ENCODE assay signal across 18 mouse cellular contexts in genomic region chr5:112212711-112213264, GRCm38 (mm10). TPM values are rescaled to one million over a fixed set of nuclear protein-coding genes. Genes with fewer than 3 reads are reported as not detected.
DNase-seq lines count a peak whose midpoint lies in the region; ATAC-seq lines count a peak whose summit lies in the region.
"Had no signal": no experiment of that assay in that cellular context is flagged by ENCODE, and none has a peak within 500 bp of the region (broad histone marks: within the 10 kb centered on the region; RNA-seq: fewer than 3 reads in every experiment).

No protein-coding gene starts in this region.

- H3K9me3 ChIP-seq in embryonic facial prominence, embryonic 10.5 days: no peaks in the 10 kb centered on the region
- H3K9me3 ChIP-seq in forebrain, embryonic 14.5 days (replicated peaks; ENCODE audit: control insufficient read depth, low read length): no peaks in the 10 kb centered on the region
- H3K9me3 ChIP-seq in hindbrain, embryonic 15.5 days: no peaks in the 10 kb centered on the region
- no peaks in the 10 kb centered on the region for H3K9me3 ChIP-seq in midbrain, embryonic 15.5 days
- H3K9me3 ChIP-seq: embryonic facial prominence, embryonic 12.5 days had no signal

- intact Hi-C loops in left cerebral cortex, postnatal 36 days (cut with DNase I): no loop called here

- 66% methylated on average over 6 of the region's 6 CpGs for WGBS in embryonic facial prominence, embryonic 10.5 days
- 56% methylated on average over 6 of the region's 6 CpGs for WGBS in forebrain, embryonic 14.5 days
- WGBS in hindbrain, embryonic 15.5 days: 48% methylated on average over 6 of the region's 6 CpGs
- WGBS in midbrain, embryonic 15.5 days: 43% methylated on average over 6 of the region's 6 CpGs

- DNase-seq in embryonic facial prominence, embryonic 10.5 days (ENCODE audit: low spot score): no peak
- DNase-seq in forebrain, embryonic 14.5 days (ENCODE audit: low spot score): peak; percentile 48
- no peak for DNase-seq in urinary bladder, postnatal 4 days (ENCODE audit: low spot score in 2 of 2)
- DNase-seq in left cerebral cortex, postnatal 36 days (ENCODE audit: low spot score in 2 of 2): no peak
- no peak for DNase-seq in gastrocnemius, adult 18-20 months (ENCODE audit: low spot score)
- DNase-seq: cerebellum, adult 11-12 months; gastrocnemius, adult 2 months; heart, adult 2 months; kidney, postnatal 10 days had no signal

- peaks cover 12% of the 10 kb centered on the region for H3K27me3 ChIP-seq in embryonic facial prominence, embryonic 10.5 days (replicated peaks; ENCODE audit: low read depth, poor library complexity, severe bottlenecking)
- no peaks in the 10 kb centered on the region for H3K27me3 ChIP-seq in forebrain, embryonic 14.5 days (replicated peaks; ENCODE audit: control insufficient read depth, insufficient read depth, low read length)
- no peaks in the 10 kb centered on the region for H3K27me3 ChIP-seq in hindbrain, embryonic 15.5 days
- H3K27me3 ChIP-seq in midbrain, embryonic 15.5 days (replicated peaks): no peaks in the 10 kb centered on the region

- no peaks in the 10 kb centered on the region for H3K36me3 ChIP-seq in embryonic facial prominence, embryonic 10.5 days (replicated peaks)
- no peaks in the 10 kb centered on the region; the same call in 1 of the 2 replicates for H3K36me3 ChIP-seq in forebrain, embryonic 14.5 days (ENCODE audit: control insufficient read depth, insufficient read depth, low read length)
- no peaks in the 10 kb centered on the region for H3K36me3 ChIP-seq in hindbrain, embryonic 15.5 days
- H3K36me3 ChIP-seq in midbrain, embryonic 15.5 days (replicated peaks): no peaks in the 10 kb centered on the region
- H3K36me3 ChIP-seq: embryonic facial prominence, embryonic 12.5 days had no signal

- ATAC-seq in forebrain, embryonic 14.5 days: 0 out of 2 replicates have a peak, but pooled peaks have one; percentile 1
- ATAC-seq in hindbrain, embryonic 15.5 days (ENCODE audit: low FRiP score, low read depth): no peak
- no peak for ATAC-seq in midbrain, embryonic 15.5 days (replicated peaks)

- H3K9ac ChIP-seq in forebrain, embryonic 14.5 days (ENCODE audit: low read length): peak overlapping the region; percentile 25; the same call in 1 of the 2 replicates
- no peak overlapping the region for H3K9ac ChIP-seq in hindbrain, embryonic 15.5 days
- no peak overlapping the region for H3K9ac ChIP-seq in midbrain, embryonic 15.5 days
- H3K9ac ChIP-seq: embryonic facial prominence, embryonic 12.5 days; lung, embryonic 14.5 days had no signal

- no peak overlapping the region for H3K4me3 ChIP-seq in embryonic facial prominence, embryonic 10.5 days
- H3K4me3 ChIP-seq in forebrain, embryonic 14.5 days (ENCODE audit: low read depth, low read length): no peak overlapping the region
- no peak overlapping the region for H3K4me3 ChIP-seq in hindbrain, embryonic 15.5 days
- H3K4me3 ChIP-seq in midbrain, embryonic 15.5 days: no peak overlapping the region
- H3K4me3 ChIP-seq: embryonic facial prominence, embryonic 12.5 days; gastrocnemius, adult 2 months; heart, adult 2 months; megakaryocyte, embryonic 14.5 days had no signal

- no peak overlapping the region; the same call in 1 of the 2 replicates for H3K4me2 ChIP-seq in forebrain, embryonic 14.5 days (ENCODE audit: low read length)
- H3K4me2 ChIP-seq in hindbrain, embryonic 15.5 days: peak overlapping the region; percentile 19; the same call in 1 of the 2 replicates
- H3K4me2 ChIP-seq in midbrain, embryonic 15.5 days: peak overlapping the region; percentile 23
- H3K4me2 ChIP-seq: embryonic facial prominence, embryonic 12.5 days; liver, embryonic 11.5 days; lung, embryonic 14.5 days had no signal

- peaks cover 64% of the 10 kb centered on the region for H3K4me1 ChIP-seq in embryonic facial prominence, embryonic 10.5 days
- H3K4me1 ChIP-seq in forebrain, embryonic 14.5 days (ENCODE audit: control insufficient read depth, insufficient read depth, low read length): peaks cover 32% of the 10 kb centered on the region
- H3K4me1 ChIP-seq in hindbrain, embryonic 15.5 days (replicated peaks): peaks cover 52% of the 10 kb centered on the region
- H3K4me1 ChIP-seq in midbrain, embryonic 15.5 days: peaks cover 56% of the 10 kb centered on the region

- peak overlapping the region; percentile 68; the same call in 1 of the 2 replicates for H3K27ac ChIP-seq in embryonic facial prominence, embryonic 10.5 days (replicated peaks)
- H3K27ac ChIP-seq in forebrain, embryonic 14.5 days (ENCODE audit: low read depth, low read length): peak overlapping the region; percentile 81; the same call in 1 of the 2 replicates
- peak overlapping the region; percentile 80 for H3K27ac ChIP-seq in hindbrain, embryonic 15.5 days (replicated peaks)
- peak overlapping the region; percentile 83 for H3K27ac ChIP-seq in midbrain, embryonic 15.5 days
- H3K27ac ChIP-seq: gastrocnemius, adult 2 months; heart, adult 2 months had no signal

RNA-seq across cellular contexts. Expression of gene Cryba4, which starts 39.5 kb away (rescaled TPM):
- polyA plus RNA-seq in embryonic facial prominence, embryonic 10.5 days (2016; fragmentation: Nextera tagmentation; extraction: Ambion mirVana): 0.35 and 0.69 TPM in 2 replicates
- polyA plus RNA-seq in forebrain, embryonic 14.5 days (2014; fragmentation: Nextera tagmentation; extraction: Ambion mirVana): 1.4 and 2.2 TPM in 2 replicates
- 1.4 and 1.5 TPM in 2 replicates for polyA plus RNA-seq in hindbrain, embryonic 15.5 days (2015; fragmentation: Nextera tagmentation; extraction: Ambion mirVana)
- 0.93 and 1.4 TPM in 2 replicates for polyA plus RNA-seq in midbrain, embryonic 15.5 days (2015; fragmentation: Nextera tagmentation; extraction: Ambion mirVana)
- under 1 TPM; 0.59 to 0.95 TPM for total RNA-seq in left cerebral cortex, postnatal 36 days (2021)
- under 1 TPM; 0.57 to 0.68 TPM for total RNA-seq in gastrocnemius, adult 18-20 months (2021)

RNA-seq across cellular contexts. Expression of gene Crybb1, which starts 42.8 kb away (rescaled TPM):
- polyA plus RNA-seq in embryonic facial prominence, embryonic 10.5 days (2016; fragmentation: Nextera tagmentation; extraction: Ambion mirVana): 0.20 and 0.80 TPM in 2 replicates
- 2.5 and 4.6 TPM in 2 replicates for polyA plus RNA-seq in forebrain, embryonic 14.5 days (2014; fragmentation: Nextera tagmentation; extraction: Ambion mirVana)
- 3.9 and 5.3 TPM in 2 replicates for polyA plus RNA-seq in hindbrain, embryonic 15.5 days (2015; fragmentation: Nextera tagmentation; extraction: Ambion mirVana)
- polyA plus RNA-seq in midbrain, embryonic 15.5 days (2015; fragmentation: Nextera tagmentation; extraction: Ambion mirVana): 4.3 and 4.8 TPM in 2 replicates
- 1 to 10 TPM; 7.1 to 10.0 TPM for total RNA-seq in left cerebral cortex, postnatal 36 days (2021)
- total RNA-seq in gastrocnemius, adult 18-20 months (2021): 1 to 10 TPM; 1.2 to 1.9 TPM
- total RNA-seq: ES-E14; neutrophil, adult 5-6 weeks had no signal
- polyA plus RNA-seq: urinary bladder, adult 2 months had no signal
